Mouse (Mus musculus) gastrocnemius, adult 18-20 months (tissue): ENCODE data around the gene Ccdc172. TPM values are rescaled to one million over a fixed set of nuclear protein-coding genes. Genes with fewer than 3 reads are reported as not detected.

ENCODE experiments used
- DNase-seq: peaks from one replicate; pipeline ENCODE4 v3.0.0; 2021; ENCODE audit warnings: low spot score
- total RNA-seq, 2 experiments: library from RNA; stranded (reverse); gene quantifications; 2 replicates each; pipeline ENCODE4 v1.2.3; 2021

Ccdc172 gene
- total RNA-seq, 2 experiments from 2014 or later = not detected

GRCm38 (mm10) chr19:58571566-58571965 is 59.8 kb downstream of the Ccdc172 start:
- no peak for DNase-seq

- no peak for DNase-seq
Observed at GRCm38 (mm10) chr19:58572429-58573071, 60.8 kb downstream of the Ccdc172 start.

GRCm38 (mm10) chr19:58573072-58573438 is 61.3 kb downstream of the Ccdc172 start:
- no peak for DNase-seq

- no peak for DNase-seq
Observed at GRCm38 (mm10) chr19:58582018-58582417, 70.2 kb downstream of the Ccdc172 start.

GRCm38 (mm10) chr19:58582956-58583355 is 71.2 kb downstream of the Ccdc172 start:
- no peak for DNase-seq

GRCm38 (mm10) chr19:58586046-58586445 is 74.3 kb downstream of the Ccdc172 start:
- DNase-seq = no peak

GRCm38 (mm10) chr19:58590251-58590936 is 78.6 kb downstream of the Ccdc172 start:
- DNase-seq = no peak

GRCm38 (mm10) chr19:58600381-58600780 is 88.6 kb downstream of the Ccdc172 start:
- DNase-seq = no peak

Other genes starting within 250 kb of the Ccdc172 start
- gene Gfra1, start 56.1 kb upstream of the Ccdc172 start, total RNA-seq = 1 to 10 TPM; 3.4 to 3.5 TPM
- gene Pnlip, start 140.5 kb downstream of the Ccdc172 start, total RNA-seq = under 1 TPM in 1 of 2 experiments, not detected in 1; 0.59 TPM
- gene Pnliprp1, start 216.9 kb downstream of the Ccdc172 start, total RNA-seq = under 1 TPM in 1 of 2 experiments, not detected in 1; 0.71 TPM
- not detected for gene Pnliprp2, start 247.7 kb downstream of the Ccdc172 start, total RNA-seq